Mouse (Mus musculus) myocyte (in vitro differentiated cells): ENCODE data around the gene Arl14.

Source experiments
- CEBPB ChIP-seq: IDR thresholded peaks from 2 replicates; pipeline ENCODE4 v1.6.1; 2011; ENCODE audit warnings: mild to moderate bottlenecking, moderate library complexity; ENCODE audit not compliant: poor library complexity, insufficient read depth, severe bottlenecking
- E2F4 ChIP-seq: IDR thresholded peaks from one replicate; pipeline ENCODE4 v1.6.1; 2011; ENCODE audit warnings: mild to moderate bottlenecking, control low read depth, moderate library complexity; ENCODE audit not compliant: insufficient read depth
- MAX ChIP-seq: IDR thresholded peaks from one replicate; pipeline ENCODE4 v1.6.1; 2011; ENCODE audit warnings: low read depth, mild to moderate bottlenecking, control low read depth
- MYOG ChIP-seq, 3 experiments: IDR thresholded peaks; one replicate each; pipeline ENCODE4 v1.6.1; 2011; ENCODE audit warnings: control low read depth in 2 of 3, low read depth in 2 of 3, mild to moderate bottlenecking in 2 of 3; ENCODE audit not compliant: insufficient read length in 2 of 3, control insufficient read depth in 1 of 3, insufficient read depth in 1 of 3
- POLR2A ChIP-seq: IDR thresholded peaks from one replicate; pipeline ENCODE4 v1.6.1; 2011; ENCODE audit warnings: low read depth, mild to moderate bottlenecking, control low read depth, moderate library complexity; ENCODE audit not compliant: insufficient read length
- POLR2AphosphoS2 ChIP-seq: IDR thresholded peaks from one replicate; pipeline ENCODE4 v1.6.1; 2011; ENCODE audit warnings: low read depth, control low read depth; ENCODE audit not compliant: insufficient read length
- REST ChIP-seq: IDR thresholded peaks from one replicate; pipeline ENCODE4 v1.6.1; 2011; ENCODE audit warnings: mild to moderate bottlenecking, control low read depth, moderate library complexity; ENCODE audit not compliant: insufficient read depth, insufficient read length
- SRF ChIP-seq: IDR thresholded peaks from one replicate; pipeline ENCODE4 v1.6.1; 2011; ENCODE audit warnings: low read depth; ENCODE audit not compliant: control insufficient read depth, insufficient read length
- TCF12 ChIP-seq: IDR thresholded peaks from one replicate; pipeline ENCODE4 v1.6.1; 2011; ENCODE audit warnings: mild to moderate bottlenecking, control low read depth; ENCODE audit not compliant: poor library complexity, insufficient read depth, severe bottlenecking
- TCF3 ChIP-seq: IDR thresholded peaks from one replicate; pipeline ENCODE4 v1.6.1; 2011; ENCODE audit warnings: low read depth, control low read depth; ENCODE audit not compliant: insufficient read length
- USF1 ChIP-seq: IDR thresholded peaks from one replicate; pipeline ENCODE4 v1.6.1; 2011; ENCODE audit warnings: low read depth, mild to moderate bottlenecking, control low read depth, moderate library complexity

DNA sequence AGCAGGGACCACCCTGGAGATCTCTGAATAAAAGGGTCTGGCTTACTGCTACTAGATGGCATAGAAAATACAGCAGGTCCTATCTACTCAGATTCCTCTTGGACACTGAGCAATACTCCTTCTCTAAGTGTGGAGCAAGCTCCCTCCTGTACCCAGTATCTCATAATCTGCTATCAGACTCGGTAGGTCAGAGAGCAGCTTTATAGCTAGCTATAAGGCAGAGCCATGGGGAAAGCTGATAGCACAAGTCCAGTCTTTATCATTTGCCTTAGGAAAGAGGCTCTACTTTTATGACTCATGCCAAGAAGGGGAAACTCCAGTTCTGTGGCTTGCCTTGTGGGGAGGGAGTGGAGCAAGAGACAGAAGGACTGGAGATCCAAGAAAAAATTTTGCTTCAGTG is 18.8 kb downstream of the Arl14 start:
- no peak for TF ChIP-seq MAX
- TF ChIP-seq REST, result no peak
- no peak for TF ChIP-seq E2F4
- TF ChIP-seq POLR2A, result no peak
- no peak for TF ChIP-seq TCF3
- TF ChIP-seq TCF12, result no peak
- TF ChIP-seq USF1, result no peak
- TF ChIP-seq POLR2AphosphoS2, result no peak
- TF ChIP-seq SRF, result no peak
- no peak for TF ChIP-seq CEBPB
- no peak for TF ChIP-seq MYOG (IDR thresholded peaks at IDR 0.05; ENCODE audit: control insufficient read depth in 1 of 3, insufficient read depth in 1 of 3, insufficient read length in 2 of 3, low read depth in 2 of 3)
